Mouse (Mus musculus) heart, embryonic 13.5 days (tissue): ENCODE data around the gene Ttbk1. TPM values are rescaled to one million over a fixed set of nuclear protein-coding genes. Genes with fewer than 3 reads are reported as not detected.

Experiments
- ATAC-seq: fragments of 200-750 bp; cut with Nextera tagmentation; 2 replicates; pipeline ENCODE4 v1.8.0; 2017; ENCODE audit warnings: moderate TSS enrichment; ENCODE audit not compliant: insufficient number of reproducible peaks, low FRiP score, low TSS enrichment; ENCODE audit errors: extremely low read depth
- H3K27ac ChIP-seq: fragments of 300-500 bp; sonication (generic); replicated peaks from 2 replicates; pipeline ENCODE4 v1.5.1; 2015; ENCODE audit warnings: moderate library complexity, mild to moderate bottlenecking, inconsistent platforms
- H3K27me3 ChIP-seq: fragments of 300-500 bp; sonication (generic); replicated peaks from 2 replicates; pipeline ENCODE4 v1.6.1; 2015; ENCODE audit warnings: mild to moderate bottlenecking, inconsistent platforms
- H3K36me3 ChIP-seq: fragments of 300-500 bp; sonication (generic); 2 replicates; pipeline ENCODE4 v1.6.1; 2015; ENCODE audit warnings: mild to moderate bottlenecking, inconsistent platforms
- H3K4me1 ChIP-seq: fragments of 300-500 bp; sonication (generic); 2 replicates; pipeline ENCODE4 v1.6.1; 2015; ENCODE audit warnings: inconsistent platforms
- H3K4me2 ChIP-seq: fragments of 300-500 bp; sonication (generic); 2 replicates; pipeline ENCODE4 v1.6.1; 2015; ENCODE audit warnings: inconsistent platforms, mild to moderate bottlenecking, moderate library complexity
- H3K4me3 ChIP-seq: fragments of 300-500 bp; sonication (generic); 2 replicates; pipeline ENCODE4 v1.5.1; 2015; ENCODE audit warnings: moderate library complexity, mild to moderate bottlenecking, inconsistent platforms
- H3K9ac ChIP-seq: fragments of 300-500 bp; sonication (generic); 2 replicates; pipeline ENCODE4 v1.6.1; 2015; ENCODE audit warnings: inconsistent platforms, mild to moderate bottlenecking, moderate library complexity
- H3K9me3 ChIP-seq: fragments of 300-500 bp; sonication (generic); 2 replicates; pipeline ENCODE4 v1.6.1; 2016; ENCODE audit warnings: inconsistent platforms
- WGBS: fragments of 180-500 bp; shearing (Covaris S2); methylation state at CpG from one replicate; pipeline ENCODE4 v1.1.7; 2015; ENCODE audit warnings: mixed read lengths; 5-methylcytosine and 5-hydroxymethylcytosine counted together
- polyA plus RNA-seq: library from polyadenylated mRNA; unstranded; fragments of >200 nt; fragmentation: Nextera tagmentation; extraction: Ambion mirVana; gene quantifications from 2 replicates; pipeline ENCODE4 v1.2.1, GENCODE M21; 2015

The Ttbk1 gene
- polyA plus RNA-seq, 1 experiment from 2014 or later = 0.12 TPM

DNA sequence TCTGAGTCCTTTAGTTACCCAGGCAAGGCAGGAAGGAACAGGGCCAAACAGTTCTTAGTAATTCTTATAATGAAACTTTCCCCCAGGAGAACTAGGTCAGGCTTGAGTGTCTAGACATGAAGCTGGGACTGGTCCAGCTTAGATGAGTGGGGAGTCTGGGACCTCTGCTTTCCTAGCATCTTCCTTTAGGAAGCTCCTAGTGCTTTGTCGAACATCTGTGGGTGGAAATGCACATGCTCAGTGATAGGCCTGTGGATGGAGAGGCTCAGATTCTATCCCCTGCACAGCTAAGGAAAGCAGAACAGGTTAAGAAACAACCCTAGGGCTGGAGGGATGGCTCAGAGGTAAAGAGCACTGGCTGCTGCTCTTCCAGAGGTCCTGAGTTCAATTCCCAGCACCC lies 92.8 kb downstream of the Ttbk1 start:
- no peak overlapping the region for H3K4me3 ChIP-seq
- H3K9ac ChIP-seq = no peak overlapping the region
- H3K27ac ChIP-seq = no peak overlapping the region
- 71% methylated on average over 1 of the region's 1 CpGs for WGBS
- no peaks in the 10 kb centered on the region for H3K4me1 ChIP-seq
- no peak for ATAC-seq
- no peaks in the 10 kb centered on the region for H3K27me3 ChIP-seq
- no peaks in the 10 kb centered on the region for H3K9me3 ChIP-seq
- no peak overlapping the region for H3K4me2 ChIP-seq
- H3K36me3 ChIP-seq = peaks cover 64% of the 10 kb centered on the region

DNA sequence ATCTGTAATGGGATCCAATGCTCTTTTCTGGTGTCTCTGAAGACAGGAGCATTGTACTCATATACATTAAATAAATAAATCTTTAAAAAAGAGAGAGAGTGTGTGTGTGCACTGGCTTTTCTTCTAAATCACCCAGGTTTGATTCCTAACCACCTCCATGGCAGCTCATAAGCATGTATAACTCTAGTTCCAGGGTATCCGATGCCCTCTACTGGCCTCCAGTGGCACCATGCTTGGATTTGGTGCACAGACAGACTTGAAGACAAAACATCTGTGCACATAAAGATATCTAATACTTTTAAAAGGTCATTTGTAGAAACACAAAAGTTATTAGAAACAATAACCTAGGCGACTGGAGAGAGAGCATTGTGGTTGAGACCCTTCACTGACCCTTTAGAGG lies 94.5 kb downstream of the Ttbk1 start:
- Histone ChIP-seq H3K36me3 (peaks cover 64% of the 10 kb centered on the region), H3K9me3 (no peaks in the 10 kb centered on the region), H3K27ac (no peak overlapping the region), H3K4me3 (no peak overlapping the region), H3K4me1 (peaks cover 3% of the 10 kb centered on the region), H3K9ac (no peak overlapping the region), H3K4me2 (no peak overlapping the region), H3K27me3 (no peaks in the 10 kb centered on the region)
- WGBS = 39% methylated on average over 2 of the region's 2 CpGs
- ATAC-seq = no peak

Other genes with a start within 250 kb of the Ttbk1 start
- 46.8 and 48.4 TPM in 2 replicates for gene Polr1c, start 239.6 kb downstream of the Ttbk1 start, polyA plus RNA-seq
- 80.3 and 83.1 TPM in 2 replicates for gene Yipf3, start 239.6 kb downstream of the Ttbk1 start, polyA plus RNA-seq
- 0.59 and 0.88 TPM in 2 replicates for gene Lrrc73, start 234.1 kb downstream of the Ttbk1 start, polyA plus RNA-seq
- gene Tjap1, start 204.6 kb downstream of the Ttbk1 start, polyA plus RNA-seq = 35.7 and 37.1 TPM in 2 replicates
- 0.35 and 0.47 TPM in 2 replicates for gene Dlk2, start 190.3 kb downstream of the Ttbk1 start, polyA plus RNA-seq
- gene Abcc10, start 159.3 kb downstream of the Ttbk1 start, polyA plus RNA-seq = 4.3 and 4.9 TPM in 2 replicates
- gene Zfp318, start 103.9 kb downstream of the Ttbk1 start, polyA plus RNA-seq = 5.1 and 5.2 TPM in 2 replicates
- 1.2 TPM in 2 replicates for gene Crip3, start 58.7 kb downstream of the Ttbk1 start, polyA plus RNA-seq
- gene Slc22a7, start 49.2 kb downstream of the Ttbk1 start, polyA plus RNA-seq = not detected in 2 replicates
- gene Dnph1, start 9.0 kb upstream of the Ttbk1 start, polyA plus RNA-seq = 24.7 and 32.5 TPM in 2 replicates
- gene Cul9, start 58.7 kb upstream of the Ttbk1 start, polyA plus RNA-seq = 4.5 and 5.0 TPM in 2 replicates
- 11.6 and 13.1 TPM in 2 replicates for gene Srf, start 68.5 kb upstream of the Ttbk1 start, polyA plus RNA-seq
- gene Ptk7, start 141.8 kb upstream of the Ttbk1 start, polyA plus RNA-seq = 49.3 and 52.6 TPM in 2 replicates
- 18.6 and 20.5 TPM in 2 replicates for gene Klc4, start 158.3 kb upstream of the Ttbk1 start, polyA plus RNA-seq
- gene Mrpl2, start 158.6 kb upstream of the Ttbk1 start, polyA plus RNA-seq = 98.0 and 111 TPM in 2 replicates
- 41.1 and 41.4 TPM in 2 replicates for gene Cul7, start 162.7 kb upstream of the Ttbk1 start, polyA plus RNA-seq
- gene Rrp36, start 186.7 kb upstream of the Ttbk1 start, polyA plus RNA-seq = 37.6 and 40.3 TPM in 2 replicates
- 122 and 142 TPM in 2 replicates for gene Mea1, start 191.1 kb upstream of the Ttbk1 start, polyA plus RNA-seq
- 136 and 148 TPM in 2 replicates for gene Klhdc3, start 193.2 kb upstream of the Ttbk1 start, polyA plus RNA-seq
- 54.9 and 57.7 TPM in 2 replicates for gene Ppp2r5d, start 217.4 kb upstream of the Ttbk1 start, polyA plus RNA-seq
- gene Pex6, start 223.8 kb upstream of the Ttbk1 start, polyA plus RNA-seq = 11.6 and 12.2 TPM in 2 replicates
- gene Gnmt, start 241.5 kb upstream of the Ttbk1 start, polyA plus RNA-seq = 1.5 and 2.0 TPM in 2 replicates